In the genomic region with DNA sequence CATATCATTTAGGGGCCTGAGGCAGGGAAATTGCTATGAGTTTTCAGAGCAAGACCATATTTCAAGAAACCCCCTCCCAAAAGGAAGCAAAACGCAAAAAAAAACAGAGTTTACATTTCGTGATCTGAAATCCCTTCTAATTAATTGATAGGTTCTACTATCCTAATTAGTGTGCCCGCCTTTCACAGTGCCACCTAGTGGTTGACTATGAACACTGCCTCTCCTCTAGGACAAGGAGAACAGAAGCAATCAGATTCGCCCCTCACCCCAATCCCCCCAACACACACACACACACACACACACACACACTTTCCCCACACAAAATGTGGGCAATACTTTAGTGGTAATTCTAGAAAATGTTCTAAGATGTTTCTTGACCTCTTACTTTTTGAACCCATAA, we compare ENCODE assay signal across 9 mouse cellular contexts. TPM values are rescaled to one million over a fixed set of nuclear protein-coding genes. Genes with fewer than 3 reads are reported as not detected.
DNase-seq lines count a peak whose midpoint lies in the region; TF ChIP-seq lines count a peak whose summit lies in the region.
"Had no signal": no experiment of that assay in that cellular context is flagged by ENCODE, and none has a peak within 500 bp of the region (broad histone marks: within the 10 kb centered on the region; RNA-seq: fewer than 3 reads in every experiment).

No protein-coding gene starts in this region.

- H3K27ac ChIP-seq in gastrocnemius, adult 2 months: no peak overlapping the region
- no peak overlapping the region for H3K27ac ChIP-seq in layer of hippocampus, adult 2 months
- H3K27ac ChIP-seq: neural tube, embryonic 13.5 days had no signal

- H3K4me3 ChIP-seq in gastrocnemius, adult 2 months: no peak overlapping the region
- H3K4me3 ChIP-seq in layer of hippocampus, adult 2 months: no peak overlapping the region
- H3K4me3 ChIP-seq: neural tube, embryonic 13.5 days had no signal

- peak; percentile 35 for DNase-seq in gastrocnemius, adult 2 months
- no peak for DNase-seq in gastrocnemius, postnatal 25 days
- peak; percentile 38 for DNase-seq in right cerebral cortex, postnatal 4 days
- no peak for DNase-seq in right cerebral cortex, postnatal 25 days
- DNase-seq in c-Kit-positive CD71-positive TER-119-positive erythroid progenitor cells, embryonic 14.5 days (ENCODE audit: low spot score): peak; percentile 27
- peak; percentile 25 to 41 for DNase-seq in layer of hippocampus, adult 2 months (ENCODE audit: low spot score in 2 of 2)
- peak; percentile 80 for DNase-seq in retina, postnatal 1 day
- no peak for DNase-seq in ovary, postnatal 36 days (ENCODE audit: low spot score)

- peak; percentile 79 for TF ChIP-seq CTCF in gastrocnemius, adult 2 months (IDR thresholded peaks at IDR 0.05)
- peak; percentile 83 for TF ChIP-seq CTCF in layer of hippocampus, adult 2 months (conservative IDR thresholded peaks at IDR 0.05)

- intact Hi-C loops in gastrocnemius, adult 2 months (cut with DNase I): loop anchor here (1.0 kb wide), 1 partner anchor 34 kb away; no protein-coding TSS in a partner anchor

RNA-seq across cellular contexts. Expression of gene Wdtc1, which starts 9.2 kb away (rescaled TPM):
- 10 to 100 TPM; 86.7 to 93.4 TPM for total RNA-seq in gastrocnemius, adult 2 months (2021)
- 10 to 100 TPM; 76.3 to 85.0 TPM for total RNA-seq in gastrocnemius, postnatal 25 days (2021)
- total RNA-seq in layer of hippocampus, adult 2 months (2021): 10 to 100 TPM; 78.8 to 82.5 TPM

RNA-seq across cellular contexts. Expression of gene Slc9a1, which starts 25.4 kb away (rescaled TPM):
- 10 to 100 TPM in 1 of 2 experiments, 1 to 10 TPM in 1; 8.1 to 11.7 TPM for total RNA-seq in gastrocnemius, adult 2 months (2021)
- 1 to 10 TPM; 8.0 to 9.1 TPM for total RNA-seq in gastrocnemius, postnatal 25 days (2021)
- 10 to 100 TPM; 59.1 to 63.4 TPM for total RNA-seq in layer of hippocampus, adult 2 months (2021)

Comparison
In these comparisons a context has a peak if more than half of its experiments do, and no peak if none do; other contexts are left out.
1. DNase-seq: peak in gastrocnemius, adult 2 months (single experiment), right cerebral cortex, postnatal 4 days (single experiment), c-Kit-positive CD71-positive TER-119-positive erythroid progenitor cells, embryonic 14.5 days (single experiment), layer of hippocampus, adult 2 months (2 of 2) and retina, postnatal 1 day (single experiment); none in gastrocnemius, postnatal 25 days (single experiment), right cerebral cortex, postnatal 25 days (single experiment) and ovary, postnatal 36 days (single experiment).
2. RNA of gene Slc9a1, which starts 25.4 kb away (total RNA-seq): 59.1 to 63.4 TPM in layer of hippocampus, adult 2 months; 8.1 to 11.7 TPM in gastrocnemius, adult 2 months and 8.0 to 9.1 TPM in gastrocnemius, postnatal 25 days; every median in the first group is over 4 times any median in the second.